Mouse (Mus musculus): ENCODE results near the gene Mast3.

The Mast3 gene

DNA sequence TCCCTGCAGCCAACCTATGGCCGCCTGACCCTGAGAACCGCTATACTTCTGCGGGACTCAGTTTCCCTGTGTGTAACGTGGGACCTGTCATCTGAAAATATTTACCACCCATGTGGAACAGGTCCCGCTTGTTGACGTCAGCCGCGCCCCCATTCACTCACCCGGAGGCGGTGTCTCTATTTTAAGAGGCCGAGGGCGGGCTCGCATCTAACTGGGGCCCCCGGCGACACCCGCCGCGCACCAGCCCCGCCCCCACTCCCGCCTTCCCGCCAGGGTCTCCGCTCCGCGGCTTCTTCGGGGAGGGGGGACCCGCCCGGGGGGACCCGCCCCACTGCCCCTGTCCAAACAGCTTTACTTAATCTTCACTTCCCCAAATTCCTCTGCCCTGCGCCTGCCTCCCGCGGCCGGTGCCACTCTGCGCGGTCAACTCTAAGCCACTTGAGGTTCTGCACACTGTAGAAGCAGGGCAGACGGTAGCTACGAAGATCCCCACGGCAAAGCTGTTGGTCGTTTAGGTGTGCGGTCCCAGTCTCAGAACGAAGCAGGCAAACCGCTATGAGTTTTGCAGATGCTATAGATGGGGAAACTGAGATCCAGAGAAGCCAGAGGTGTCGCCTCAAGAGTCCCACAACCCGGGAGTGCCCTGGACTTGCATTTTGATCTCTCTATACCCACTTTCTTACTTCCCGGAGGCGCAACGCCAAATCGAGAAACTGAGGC, 933 bp downstream of the Mast3 start:
- DNase-seq (ENCODE audit: low spot score in 2 of 2): peak; percentile 46 to 56

DNA sequence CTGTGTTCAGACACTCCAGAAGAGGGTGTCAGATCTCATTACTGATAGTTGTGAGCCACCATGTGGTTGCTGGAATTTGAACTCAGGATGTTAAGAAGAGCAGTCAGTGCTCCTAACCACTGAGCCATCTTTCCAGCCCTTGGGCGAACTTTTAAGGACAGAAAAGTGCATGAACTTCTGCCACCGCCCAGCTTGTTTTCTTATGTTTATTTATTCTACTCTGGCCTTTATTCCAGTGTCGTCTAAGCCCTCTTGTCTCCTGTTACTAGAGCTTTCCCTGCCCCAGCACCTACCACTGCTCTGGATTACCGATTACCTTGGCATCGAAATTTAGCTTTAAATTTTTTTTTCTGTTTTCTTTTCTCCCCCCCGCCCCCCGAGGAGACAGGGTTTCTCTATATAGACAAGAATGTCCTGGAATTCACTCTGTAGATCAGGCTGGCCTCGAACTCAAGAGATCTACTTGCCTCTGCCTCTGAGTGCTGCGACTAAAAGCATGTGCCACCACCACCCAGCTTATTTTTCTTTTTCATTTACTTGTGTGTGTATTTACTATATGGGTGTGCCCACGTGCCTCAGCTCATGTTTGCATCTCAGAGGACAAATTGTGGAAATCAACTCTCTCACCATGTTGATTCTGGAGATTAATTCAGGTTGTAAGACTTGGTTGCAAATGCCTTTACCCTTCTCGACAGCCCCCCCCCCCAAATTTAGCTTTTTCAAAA, 1.9 kb downstream of the Mast3 start:
- DNase-seq (ENCODE audit: low spot score in 2 of 2): no peak

GRCm38 (mm10) chr8:70801830-70802229, 3.0 kb downstream of the Mast3 start:
- DNase-seq (ENCODE audit: low spot score in 2 of 2): no peak

- DNase-seq (ENCODE audit: low spot score in 2 of 2): no peak
These were observed 3.7 kb downstream of the Mast3 start for GRCm38 (mm10) chr8:70801156-70801555.

GRCm38 (mm10) chr8:70800648-70801047, 4.2 kb downstream of the Mast3 start:
- DNase-seq (ENCODE audit: low spot score in 2 of 2): no peak

- peak in 1 of 2 experiments; percentile 47 for DNase-seq (ENCODE audit: low spot score in 2 of 2)
These were observed 6.6 kb downstream of the Mast3 start for GRCm38 (mm10) chr8:70798281-70798680.

GRCm38 (mm10) chr8:70797081-70798070, 7.5 kb downstream of the Mast3 start:
- peak; percentile 86 to 91 for DNase-seq (ENCODE audit: low spot score in 2 of 2)

DNA sequence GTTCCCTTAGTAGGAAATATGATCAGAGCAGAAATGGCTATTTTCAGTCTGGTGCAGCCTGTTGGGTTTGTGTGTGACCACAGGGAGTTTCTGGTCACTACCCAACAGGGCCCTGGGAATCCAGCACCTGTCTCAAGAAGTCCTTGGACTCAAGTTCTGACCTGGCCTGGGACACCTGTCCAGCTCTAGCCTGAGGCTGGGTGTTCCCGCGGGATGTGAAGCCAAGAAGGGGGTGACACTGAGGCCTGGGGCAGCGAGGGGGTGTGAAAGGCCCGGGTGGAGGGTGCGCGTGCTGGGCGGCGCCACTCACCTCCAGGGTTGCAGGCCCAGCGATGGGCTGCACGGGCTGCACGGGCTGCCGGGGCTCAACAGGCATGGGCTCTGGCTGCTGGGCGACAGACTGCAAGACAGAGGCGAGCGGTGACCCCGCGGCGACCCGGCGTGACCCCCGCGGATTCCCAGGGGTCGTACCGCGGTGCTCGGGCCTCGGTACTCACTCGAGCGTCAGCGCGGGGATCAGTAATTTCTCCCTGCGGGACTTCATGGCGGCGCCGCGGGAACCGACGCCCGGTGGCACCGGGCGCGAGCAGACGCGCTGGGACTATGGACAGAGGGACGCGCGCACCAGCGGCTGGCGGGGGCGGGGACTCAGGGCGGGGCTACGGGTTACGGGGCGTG, 8.3 kb downstream of the Mast3 start:
- DNase-seq (ENCODE audit: low spot score in 2 of 2): peak; percentile 55 to 64

- DNase-seq (ENCODE audit: low spot score in 2 of 2): no peak
These were observed 9.5 kb downstream of the Mast3 start for GRCm38 (mm10) chr8:70795370-70795769.

DNA sequence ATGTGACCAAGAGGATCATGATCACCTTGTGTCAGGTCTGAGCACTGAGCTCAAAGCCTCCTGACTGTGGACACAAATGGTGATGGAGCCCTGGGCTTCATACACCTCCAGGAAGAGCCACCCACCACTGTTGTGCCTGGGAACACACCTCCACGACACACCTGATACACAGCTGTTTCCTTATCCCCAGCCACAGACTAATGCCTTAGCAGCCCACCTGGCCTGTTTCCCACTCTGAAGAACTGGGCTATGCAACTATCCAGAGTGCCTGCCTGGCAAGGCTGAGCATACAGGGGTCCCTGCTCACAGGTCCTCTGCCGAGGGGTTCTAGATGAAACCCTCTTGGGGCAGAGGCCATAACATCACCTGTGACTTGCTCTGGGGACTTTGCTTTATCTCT, 10.6 kb downstream of the Mast3 start:
- no peak for DNase-seq (ENCODE audit: low spot score in 2 of 2)

DNA sequence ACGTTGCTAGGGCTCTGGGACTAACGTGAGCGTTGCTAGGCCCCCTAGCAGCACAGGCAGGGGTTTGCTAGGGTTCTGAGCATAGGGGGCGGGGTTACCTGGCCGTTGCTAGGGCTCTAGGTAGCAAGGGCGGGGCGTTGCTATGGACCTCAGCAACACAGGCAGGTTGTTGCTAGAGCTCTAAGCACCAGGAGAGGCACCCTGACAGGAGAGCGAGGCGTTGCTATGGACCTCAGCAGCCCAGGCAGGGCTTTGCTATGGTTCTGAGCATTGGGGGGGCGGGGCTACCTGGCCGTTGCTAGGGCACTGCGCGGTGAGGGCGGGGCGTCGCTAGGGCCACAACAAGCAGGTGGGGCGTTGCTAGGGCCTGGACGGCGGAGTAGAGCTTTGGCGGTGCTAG, 12.2 kb downstream of the Mast3 start:
- DNase-seq (ENCODE audit: low spot score in 2 of 2): no peak

- peak; percentile 95 to 96 for DNase-seq (ENCODE audit: low spot score in 2 of 2)
These were observed 12.7 kb downstream of the Mast3 start for GRCm38 (mm10) chr8:70791975-70792691.

DNA sequence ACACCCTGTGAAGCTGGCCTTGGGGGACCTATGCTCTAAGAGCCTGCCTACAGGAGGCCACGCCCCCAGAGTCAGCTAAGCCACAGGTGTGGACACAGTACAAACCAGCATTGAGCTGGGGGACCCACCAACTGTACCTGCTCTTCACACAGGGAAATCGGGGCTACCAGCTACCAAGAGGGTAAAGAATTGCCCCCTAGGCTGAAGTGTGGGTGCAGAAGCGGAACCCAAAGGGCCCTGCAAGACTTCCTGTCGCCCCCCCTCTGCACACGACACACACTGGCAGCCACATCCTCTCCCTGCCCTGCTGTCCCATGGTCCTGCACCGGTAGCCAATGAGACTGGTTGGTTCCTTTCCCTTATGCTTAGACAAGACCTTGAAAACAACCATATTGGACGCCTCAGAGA, 13.6 kb downstream of the Mast3 start:
- DNase-seq (ENCODE audit: low spot score in 2 of 2): no peak

- peak in 1 of 2 experiments; percentile 49 for DNase-seq (ENCODE audit: low spot score in 2 of 2)
These were observed 14.0 kb downstream of the Mast3 start for GRCm38 (mm10) chr8:70790846-70791245.

GRCm38 (mm10) chr8:70789046-70789445, 15.8 kb downstream of the Mast3 start:
- DNase-seq (ENCODE audit: low spot score in 2 of 2): no peak

GRCm38 (mm10) chr8:70787941-70788667, 16.8 kb downstream of the Mast3 start:
- DNase-seq (ENCODE audit: low spot score in 2 of 2): peak in 1 of 2 experiments; percentile 48

- no peak for DNase-seq (ENCODE audit: low spot score in 2 of 2)
These were observed 17.8 kb downstream of the Mast3 start for GRCm38 (mm10) chr8:70787051-70787445.

GRCm38 (mm10) chr8:70786291-70787050, 18.4 kb downstream of the Mast3 start:
- DNase-seq (ENCODE audit: low spot score in 2 of 2): no peak

DNA sequence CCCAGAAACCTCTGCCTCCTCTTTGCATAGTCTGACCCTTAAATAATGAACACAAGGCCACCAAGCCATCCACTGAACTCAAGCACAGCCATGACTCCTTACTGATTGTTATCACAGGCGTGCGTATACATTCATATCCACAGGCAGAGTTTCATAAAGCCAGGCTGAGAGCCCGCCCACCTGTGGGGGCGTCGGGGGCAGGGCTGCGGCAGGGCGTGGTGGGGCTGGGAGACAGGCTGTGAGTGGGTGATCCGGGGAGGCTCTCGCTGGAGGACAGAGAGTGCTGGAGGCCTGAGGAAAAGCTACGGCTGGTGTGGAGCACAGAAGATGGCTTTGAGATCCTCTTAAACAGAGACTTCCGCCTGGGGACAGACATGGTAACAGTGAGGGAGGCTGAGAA, 24.8 kb downstream of the Mast3 start:
- DNase-seq (ENCODE audit: low spot score in 2 of 2): no peak

Data from frontal cortex, postnatal 10 days (tissue).